Mouse (Mus musculus): ENCODE measurements around the gene Brpf1. TPM values are rescaled to one million over a fixed set of nuclear protein-coding genes. Genes with fewer than 3 reads are reported as not detected.

Brpf1 gene
- total and polyA plus RNA-seq, 3 experiments = 9.9 to 14.4 (median 11.0) TPM

GRCm38 (mm10) chr6:113362241-113362640 is 55.3 kb downstream of the Brpf1 start:
- no peaks in the 10 kb centered on the region for H3K79me2 ChIP-seq (replicated peaks; ENCODE audit: control insufficient read depth, insufficient read depth, low read length)
- no peak overlapping the region for H3K9ac ChIP-seq (ENCODE audit: low read depth, low read length)
- intact Hi-C loops (cut with DNase I) = no loop called here
- 92% methylated on average over 1 of the region's 1 CpGs for WGBS
- no peaks in the 10 kb centered on the region for H3K27me3 ChIP-seq (ENCODE audit: control insufficient read depth, insufficient read depth, low read length)
- H3K27ac ChIP-seq = no peak overlapping the region
- TF ChIP-seq POLR2A (IDR thresholded peaks at IDR 0.05; ENCODE audit: insufficient read depth, low read depth, low read length) = no peak
- no peak for TF ChIP-seq CTCF (IDR thresholded peaks at IDR 0.05)
- no peak for TF ChIP-seq EP300 (IDR thresholded peaks at IDR 0.05; ENCODE audit: insufficient read depth, low read depth, low read length)
- no peaks in the 10 kb centered on the region for H3K4me1 ChIP-seq (ENCODE audit: control insufficient read depth, insufficient read depth, low read length)
- DNase-seq = no peak
- no peak overlapping the region for H3K4me3 ChIP-seq
- H3K36me3 ChIP-seq (ENCODE audit: control insufficient read depth, insufficient read depth, low read length) = no peaks in the 10 kb centered on the region

GRCm38 (mm10) chr6:113364518-113365135 is 57.7 kb downstream of the Brpf1 start:
- intact Hi-C loops (cut with DNase I) = no loop called here

DNA sequence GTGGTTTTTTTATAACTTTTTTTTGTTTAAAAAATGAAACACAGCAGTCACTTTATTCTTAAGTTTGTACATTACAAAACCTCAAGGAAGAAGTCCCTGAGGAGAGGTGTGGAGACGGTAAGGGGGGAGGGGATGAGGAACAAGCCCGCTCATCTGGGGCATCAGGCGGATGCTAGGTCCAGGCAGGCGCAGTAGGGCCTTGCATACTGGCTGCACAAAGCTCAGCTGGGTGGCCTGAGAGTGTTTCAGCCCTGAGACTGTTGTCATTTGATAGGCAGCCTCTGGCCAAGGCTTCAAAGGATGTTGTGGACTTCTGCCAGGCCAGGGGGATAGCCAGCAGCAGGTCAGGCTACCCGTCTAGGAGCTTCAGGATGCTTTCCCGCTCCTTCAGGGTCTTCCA is 59.7 kb downstream of the Brpf1 start:
- intact Hi-C loops (cut with DNase I) = no loop called here
- no peak overlapping the region for H3K9ac ChIP-seq (ENCODE audit: low read depth, low read length)
- H3K36me3 ChIP-seq (ENCODE audit: control insufficient read depth, insufficient read depth, low read length) = no peaks in the 10 kb centered on the region
- no peak for DNase-seq
- H3K27me3 ChIP-seq (ENCODE audit: control insufficient read depth, insufficient read depth, low read length) = no peaks in the 10 kb centered on the region
- H3K79me2 ChIP-seq (replicated peaks; ENCODE audit: control insufficient read depth, insufficient read depth, low read length) = no peaks in the 10 kb centered on the region
- 92% methylated on average over 6 of the region's 6 CpGs for WGBS
- no peaks in the 10 kb centered on the region for H3K4me1 ChIP-seq (ENCODE audit: control insufficient read depth, insufficient read depth, low read length)
- TF ChIP-seq EP300 (IDR thresholded peaks at IDR 0.05; ENCODE audit: insufficient read depth, low read depth, low read length) (no peak), CTCF (IDR thresholded peaks at IDR 0.05) (no peak), POLR2A (IDR thresholded peaks at IDR 0.05; ENCODE audit: insufficient read depth, low read depth, low read length) (no peak)
- no peak overlapping the region for H3K4me3 ChIP-seq
- H3K27ac ChIP-seq = no peak overlapping the region

More at GRCm38 (mm10) chr6:113364518-113365135, 57.7 kb downstream of the Brpf1 start:
- H3K4me3 ChIP-seq = no peak overlapping the region
- 62% methylated on average over 8 of the region's 8 CpGs for WGBS
- no peaks in the 10 kb centered on the region for H3K36me3 ChIP-seq (ENCODE audit: control insufficient read depth, insufficient read depth, low read length)
- no peak overlapping the region for H3K9ac ChIP-seq (ENCODE audit: low read depth, low read length)
- TF ChIP-seq POLR2A (IDR thresholded peaks at IDR 0.05; ENCODE audit: insufficient read depth, low read depth, low read length) (no peak), CTCF (IDR thresholded peaks at IDR 0.05) (no peak), EP300 (IDR thresholded peaks at IDR 0.05; ENCODE audit: insufficient read depth, low read depth, low read length) (no peak)
- no peak overlapping the region for H3K27ac ChIP-seq
- H3K4me1 ChIP-seq (ENCODE audit: control insufficient read depth, insufficient read depth, low read length) = no peaks in the 10 kb centered on the region
- H3K79me2 ChIP-seq (replicated peaks; ENCODE audit: control insufficient read depth, insufficient read depth, low read length) = no peaks in the 10 kb centered on the region
- no peak for DNase-seq
- H3K27me3 ChIP-seq (ENCODE audit: control insufficient read depth, insufficient read depth, low read length) = no peaks in the 10 kb centered on the region

- H3K27ac ChIP-seq = no peak overlapping the region
- H3K4me3 ChIP-seq = no peak overlapping the region
- no peak for DNase-seq
- WGBS = 94% methylated on average over 1 of the region's 1 CpGs
- no peaks in the 10 kb centered on the region for H3K36me3 ChIP-seq (ENCODE audit: control insufficient read depth, insufficient read depth, low read length)
- H3K4me1 ChIP-seq (ENCODE audit: control insufficient read depth, insufficient read depth, low read length) = no peaks in the 10 kb centered on the region
- H3K79me2 ChIP-seq (replicated peaks; ENCODE audit: control insufficient read depth, insufficient read depth, low read length) = no peaks in the 10 kb centered on the region
- no peak overlapping the region for H3K9ac ChIP-seq (ENCODE audit: low read depth, low read length)
- TF ChIP-seq CTCF (IDR thresholded peaks at IDR 0.05) (no peak), POLR2A (IDR thresholded peaks at IDR 0.05; ENCODE audit: insufficient read depth, low read depth, low read length) (no peak), EP300 (IDR thresholded peaks at IDR 0.05; ENCODE audit: insufficient read depth, low read depth, low read length) (no peak)
- H3K27me3 ChIP-seq (ENCODE audit: control insufficient read depth, insufficient read depth, low read length) = no peaks in the 10 kb centered on the region
- intact Hi-C loops (cut with DNase I) = no loop called here
Measured at GRCm38 (mm10) chr6:113367574-113367973, 60.6 kb downstream of the Brpf1 start.

GRCm38 (mm10) chr6:113368124-113368523 is 61.2 kb downstream of the Brpf1 start:
- no peaks in the 10 kb centered on the region for H3K36me3 ChIP-seq (ENCODE audit: control insufficient read depth, insufficient read depth, low read length)
- WGBS = 91% methylated on average over 7 of the region's 7 CpGs
- no peak overlapping the region for H3K27ac ChIP-seq
- no peak overlapping the region for H3K9ac ChIP-seq (ENCODE audit: low read depth, low read length)
- H3K79me2 ChIP-seq (replicated peaks; ENCODE audit: control insufficient read depth, insufficient read depth, low read length) = no peaks in the 10 kb centered on the region
- H3K4me3 ChIP-seq = no peak overlapping the region
- no peak for TF ChIP-seq EP300 (IDR thresholded peaks at IDR 0.05; ENCODE audit: insufficient read depth, low read depth, low read length)
- no peak for TF ChIP-seq POLR2A (IDR thresholded peaks at IDR 0.05; ENCODE audit: insufficient read depth, low read depth, low read length)
- TF ChIP-seq CTCF (IDR thresholded peaks at IDR 0.05) = no peak
- H3K4me1 ChIP-seq (ENCODE audit: control insufficient read depth, insufficient read depth, low read length) = no peaks in the 10 kb centered on the region
- H3K27me3 ChIP-seq (ENCODE audit: control insufficient read depth, insufficient read depth, low read length) = no peaks in the 10 kb centered on the region
- DNase-seq = no peak
- intact Hi-C loops (cut with DNase I) = no loop called here

- H3K27me3 ChIP-seq (ENCODE audit: control insufficient read depth, insufficient read depth, low read length) = no peaks in the 10 kb centered on the region
- no peak for TF ChIP-seq POLR2A (IDR thresholded peaks at IDR 0.05; ENCODE audit: insufficient read depth, low read depth, low read length)
- no peak for TF ChIP-seq CTCF (IDR thresholded peaks at IDR 0.05)
- TF ChIP-seq EP300 (IDR thresholded peaks at IDR 0.05; ENCODE audit: insufficient read depth, low read depth, low read length) = no peak
- intact Hi-C loops (cut with DNase I) = no loop called here
- WGBS = 92% methylated on average over 5 of the region's 5 CpGs
- H3K4me1 ChIP-seq (ENCODE audit: control insufficient read depth, insufficient read depth, low read length) = no peaks in the 10 kb centered on the region
- H3K9ac ChIP-seq (ENCODE audit: low read depth, low read length) = no peak overlapping the region
- H3K4me3 ChIP-seq = no peak overlapping the region
- no peaks in the 10 kb centered on the region for H3K36me3 ChIP-seq (ENCODE audit: control insufficient read depth, insufficient read depth, low read length)
- H3K79me2 ChIP-seq (replicated peaks; ENCODE audit: control insufficient read depth, insufficient read depth, low read length) = no peaks in the 10 kb centered on the region
- H3K27ac ChIP-seq = no peak overlapping the region
- no peak for DNase-seq
Measured at GRCm38 (mm10) chr6:113368577-113368976, 61.6 kb downstream of the Brpf1 start.
